Mouse (Mus musculus): ENCODE measurements around the gene Iqschfp. TPM values are rescaled to one million over a fixed set of nuclear protein-coding genes. Genes with fewer than 3 reads are reported as not detected.

Gene Iqschfp
- polyA plus RNA-seq, 2 experiments, result 0.33 TPM; not detected in 1

GRCm38 (mm10) chr3:68470622-68471021 lies 578.6 kb downstream of the Iqschfp start:
- no peak overlapping the region for H3K9ac ChIP-seq (ENCODE audit: low read depth, low read length, severe bottlenecking)
- H3K36me3 ChIP-seq (ENCODE audit: control insufficient read depth, insufficient read depth, low read length), result no peaks in the 10 kb centered on the region
- peaks cover 15% of the 10 kb centered on the region for H3K4me1 ChIP-seq (ENCODE audit: control insufficient read depth, insufficient read depth, low read length)
- H3K27me3 ChIP-seq (ENCODE audit: control insufficient read depth, insufficient read depth, low read length), result peaks cover under 1% of the 10 kb centered on the region; the same call in 1 of the 2 replicates
- no peaks in the 10 kb centered on the region for H3K9me3 ChIP-seq (ENCODE audit: control insufficient read depth, low read length)
- H3K4me2 ChIP-seq (replicated peaks; ENCODE audit: low read depth, low read length, severe bottlenecking), result no peak overlapping the region
- 17% methylated on average over 5 of the region's 5 CpGs for WGBS
- H3K4me3 ChIP-seq (replicated peaks; ENCODE audit: low read length), result no peak overlapping the region
- ATAC-seq (ENCODE audit: low FRiP score, low read depth) (peak; percentile 67; the same call in 1 of the 2 replicates), DNase-seq (ENCODE audit: low spot score) (peak; percentile 34)
- no peak overlapping the region for H3K27ac ChIP-seq (replicated peaks; ENCODE audit: low read depth, low read length)
- TF ChIP-seq POLR2A (IDR thresholded peaks at IDR 0.05; ENCODE audit: borderline replicate concordance, extremely low read depth, insufficient read depth, insufficient read length), result no peak

- Histone ChIP-seq H3K27ac (replicated peaks; ENCODE audit: low read depth, low read length) (no peak overlapping the region), H3K27me3 (ENCODE audit: control insufficient read depth, insufficient read depth, low read length) (peaks cover 4% of the 10 kb centered on the region; the same call in 1 of the 2 replicates), H3K4me1 (ENCODE audit: control insufficient read depth, insufficient read depth, low read length) (no peaks in the 10 kb centered on the region), H3K36me3 (ENCODE audit: control insufficient read depth, insufficient read depth, low read length) (no peaks in the 10 kb centered on the region), H3K4me3 (replicated peaks; ENCODE audit: low read length) (no peak overlapping the region), H3K9me3 (ENCODE audit: control insufficient read depth, low read length) (no peaks in the 10 kb centered on the region), H3K4me2 (replicated peaks; ENCODE audit: low read depth, low read length, severe bottlenecking) (no peak overlapping the region), H3K9ac (ENCODE audit: low read depth, low read length, severe bottlenecking) (no peak overlapping the region)
- ATAC-seq (ENCODE audit: low FRiP score, low read depth) (no peak), DNase-seq (ENCODE audit: low spot score) (no peak)
- 89% methylated on average over 7 of the region's 7 CpGs for WGBS
- no peak for TF ChIP-seq POLR2A (IDR thresholded peaks at IDR 0.05; ENCODE audit: borderline replicate concordance, extremely low read depth, insufficient read depth, insufficient read length)
Measured at GRCm38 (mm10) chr3:68476336-68476735, 584.3 kb downstream of the Iqschfp start.

- no peaks in the 10 kb centered on the region for H3K36me3 ChIP-seq (ENCODE audit: control insufficient read depth, insufficient read depth, low read length)
- no peak for ATAC-seq (ENCODE audit: low FRiP score, low read depth)
- no peak overlapping the region for H3K4me2 ChIP-seq (replicated peaks; ENCODE audit: low read depth, low read length, severe bottlenecking)
- no peak overlapping the region for H3K9ac ChIP-seq (ENCODE audit: low read depth, low read length, severe bottlenecking)
- H3K27ac ChIP-seq (replicated peaks; ENCODE audit: low read depth, low read length), result no peak overlapping the region
- no peak for DNase-seq (ENCODE audit: low spot score)
- no peaks in the 10 kb centered on the region for H3K9me3 ChIP-seq (ENCODE audit: control insufficient read depth, low read length)
- H3K4me3 ChIP-seq (replicated peaks; ENCODE audit: low read length), result no peak overlapping the region
- no peaks in the 10 kb centered on the region for H3K4me1 ChIP-seq (ENCODE audit: control insufficient read depth, insufficient read depth, low read length)
- peaks cover 4% of the 10 kb centered on the region; the same call in 1 of the 2 replicates for H3K27me3 ChIP-seq (ENCODE audit: control insufficient read depth, insufficient read depth, low read length)
- 50% methylated on average over 2 of the region's 2 CpGs for WGBS
- TF ChIP-seq POLR2A (IDR thresholded peaks at IDR 0.05; ENCODE audit: borderline replicate concordance, extremely low read depth, insufficient read depth, insufficient read length), result no peak
Measured at GRCm38 (mm10) chr3:68477478-68477877, 585.4 kb downstream of the Iqschfp start.

GRCm38 (mm10) chr3:68479266-68479665 lies 587.2 kb downstream of the Iqschfp start:
- 82% methylated on average over 6 of the region's 6 CpGs for WGBS
- H3K4me1 ChIP-seq (ENCODE audit: control insufficient read depth, insufficient read depth, low read length), result no peaks in the 10 kb centered on the region
- H3K4me2 ChIP-seq (replicated peaks; ENCODE audit: low read depth, low read length, severe bottlenecking), result no peak overlapping the region
- H3K27me3 ChIP-seq (ENCODE audit: control insufficient read depth, insufficient read depth, low read length), result peaks cover 4% of the 10 kb centered on the region; the same call in 1 of the 2 replicates
- ATAC-seq (ENCODE audit: low FRiP score, low read depth) (no peak), DNase-seq (ENCODE audit: low spot score) (no peak)
- H3K36me3 ChIP-seq (ENCODE audit: control insufficient read depth, insufficient read depth, low read length), result no peaks in the 10 kb centered on the region
- H3K27ac ChIP-seq (replicated peaks; ENCODE audit: low read depth, low read length), result no peak overlapping the region
- no peaks in the 10 kb centered on the region for H3K9me3 ChIP-seq (ENCODE audit: control insufficient read depth, low read length)
- no peak overlapping the region for H3K4me3 ChIP-seq (replicated peaks; ENCODE audit: low read length)
- no peak for TF ChIP-seq POLR2A (IDR thresholded peaks at IDR 0.05; ENCODE audit: borderline replicate concordance, extremely low read depth, insufficient read depth, insufficient read length)
- no peak overlapping the region for H3K9ac ChIP-seq (ENCODE audit: low read depth, low read length, severe bottlenecking)

- Histone ChIP-seq H3K27me3 (ENCODE audit: control insufficient read depth, insufficient read depth, low read length) (no peaks in the 10 kb centered on the region), H3K9me3 (ENCODE audit: control insufficient read depth, low read length) (no peaks in the 10 kb centered on the region), H3K36me3 (ENCODE audit: control insufficient read depth, insufficient read depth, low read length) (no peaks in the 10 kb centered on the region), H3K4me2 (replicated peaks; ENCODE audit: low read depth, low read length, severe bottlenecking) (no peak overlapping the region), H3K9ac (ENCODE audit: low read depth, low read length, severe bottlenecking) (no peak overlapping the region), H3K4me3 (replicated peaks; ENCODE audit: low read length) (no peak overlapping the region), H3K4me1 (ENCODE audit: control insufficient read depth, insufficient read depth, low read length) (peaks cover 9% of the 10 kb centered on the region), H3K27ac (replicated peaks; ENCODE audit: low read depth, low read length) (no peak overlapping the region)
- DNase-seq (ENCODE audit: low spot score) (no peak), ATAC-seq (ENCODE audit: low FRiP score, low read depth) (no peak)
- 89% methylated on average over 3 of the region's 3 CpGs for WGBS
- TF ChIP-seq POLR2A (IDR thresholded peaks at IDR 0.05; ENCODE audit: borderline replicate concordance, extremely low read depth, insufficient read depth, insufficient read length), result no peak
Measured at GRCm38 (mm10) chr3:68483517-68483916, 591.5 kb downstream of the Iqschfp start.

- Histone ChIP-seq H3K9ac (ENCODE audit: low read depth, low read length, severe bottlenecking) (no peak overlapping the region), H3K27me3 (ENCODE audit: control insufficient read depth, insufficient read depth, low read length) (no peaks in the 10 kb centered on the region), H3K27ac (replicated peaks; ENCODE audit: low read depth, low read length) (no peak overlapping the region), H3K4me3 (replicated peaks; ENCODE audit: low read length) (no peak overlapping the region), H3K36me3 (ENCODE audit: control insufficient read depth, insufficient read depth, low read length) (no peaks in the 10 kb centered on the region), H3K4me2 (replicated peaks; ENCODE audit: low read depth, low read length, severe bottlenecking) (no peak overlapping the region), H3K9me3 (ENCODE audit: control insufficient read depth, low read length) (no peaks in the 10 kb centered on the region), H3K4me1 (ENCODE audit: control insufficient read depth, insufficient read depth, low read length) (peaks cover 9% of the 10 kb centered on the region)
- WGBS, result 83% methylated on average over 9 of the region's 9 CpGs
- DNase-seq (ENCODE audit: low spot score) (no peak), ATAC-seq (ENCODE audit: low FRiP score, low read depth) (no peak)
- no peak for TF ChIP-seq POLR2A (IDR thresholded peaks at IDR 0.05; ENCODE audit: borderline replicate concordance, extremely low read depth, insufficient read depth, insufficient read length)
Measured at GRCm38 (mm10) chr3:68484021-68484420, 592.0 kb downstream of the Iqschfp start.

All from limb, embryonic 14.5 days (tissue).